Mouse (Mus musculus) myocyte (in vitro differentiated cells): ENCODE results near the gene Zbtb25. TPM values are rescaled to one million over a fixed set of nuclear protein-coding genes. Genes with fewer than 3 reads are reported as not detected.

Experiments
- H3K27me3 ChIP-seq: one replicate; pipeline ENCODE4 v1.6.1; 2011; ENCODE audit not compliant: control insufficient read depth, insufficient read depth, insufficient read length
- H3K36me3 ChIP-seq: one replicate; pipeline ENCODE4 v1.6.1; 2011; ENCODE audit not compliant: control insufficient read depth, insufficient read depth
- H3K4me2 ChIP-seq: one replicate; pipeline ENCODE4 v1.6.1; 2011; ENCODE audit warnings: low read depth, control low read depth
- H3K4me3 ChIP-seq: one replicate; pipeline ENCODE4 v1.5.1; 2011; ENCODE audit warnings: mild to moderate bottlenecking, control low read depth, moderate library complexity
- H3K79me2 ChIP-seq: one replicate; pipeline ENCODE4 v1.6.1; 2011; ENCODE audit not compliant: control insufficient read depth, insufficient read depth
- H3ac ChIP-seq: one replicate; pipeline ENCODE4 v1.6.1; 2011; ENCODE audit not compliant: control insufficient read depth, insufficient read length
- CEBPB ChIP-seq: IDR thresholded peaks from 2 replicates; pipeline ENCODE4 v1.6.1; 2011; ENCODE audit warnings: mild to moderate bottlenecking, moderate library complexity; ENCODE audit not compliant: poor library complexity, insufficient read depth, severe bottlenecking
- E2F4 ChIP-seq: IDR thresholded peaks from one replicate; pipeline ENCODE4 v1.6.1; 2011; ENCODE audit warnings: mild to moderate bottlenecking, control low read depth, moderate library complexity; ENCODE audit not compliant: insufficient read depth
- MAX ChIP-seq: IDR thresholded peaks from one replicate; pipeline ENCODE4 v1.6.1; 2011; ENCODE audit warnings: low read depth, mild to moderate bottlenecking, control low read depth
- MYOD1 ChIP-seq, 3 experiments: IDR thresholded peaks; one replicate each; pipeline ENCODE4 v1.6.1; 2011; ENCODE audit warnings: control low read depth in 2 of 3, low read depth in 2 of 3, mild to moderate bottlenecking in 2 of 3, moderate library complexity in 1 of 3; ENCODE audit not compliant: insufficient read length in 2 of 3, control insufficient read depth in 1 of 3
- MYOG ChIP-seq, 3 experiments: IDR thresholded peaks; one replicate each; pipeline ENCODE4 v1.6.1; 2011; ENCODE audit warnings: control low read depth in 2 of 3, low read depth in 2 of 3, mild to moderate bottlenecking in 2 of 3; ENCODE audit not compliant: insufficient read length in 2 of 3, control insufficient read depth in 1 of 3, insufficient read depth in 1 of 3
- POLR2A ChIP-seq: IDR thresholded peaks from one replicate; pipeline ENCODE4 v1.6.1; 2011; ENCODE audit warnings: low read depth, mild to moderate bottlenecking, control low read depth, moderate library complexity; ENCODE audit not compliant: insufficient read length
- POLR2AphosphoS2 ChIP-seq: IDR thresholded peaks from one replicate; pipeline ENCODE4 v1.6.1; 2011; ENCODE audit warnings: low read depth, control low read depth; ENCODE audit not compliant: insufficient read length
- REST ChIP-seq: IDR thresholded peaks from one replicate; pipeline ENCODE4 v1.6.1; 2011; ENCODE audit warnings: mild to moderate bottlenecking, control low read depth, moderate library complexity; ENCODE audit not compliant: insufficient read depth, insufficient read length
- SRF ChIP-seq: IDR thresholded peaks from one replicate; pipeline ENCODE4 v1.6.1; 2011; ENCODE audit warnings: low read depth; ENCODE audit not compliant: control insufficient read depth, insufficient read length
- TCF12 ChIP-seq: IDR thresholded peaks from one replicate; pipeline ENCODE4 v1.6.1; 2011; ENCODE audit warnings: mild to moderate bottlenecking, control low read depth; ENCODE audit not compliant: poor library complexity, insufficient read depth, severe bottlenecking
- TCF3 ChIP-seq: IDR thresholded peaks from one replicate; pipeline ENCODE4 v1.6.1; 2011; ENCODE audit warnings: low read depth, control low read depth; ENCODE audit not compliant: insufficient read length
- USF1 ChIP-seq: IDR thresholded peaks from one replicate; pipeline ENCODE4 v1.6.1; 2011; ENCODE audit warnings: low read depth, mild to moderate bottlenecking, control low read depth, moderate library complexity
- polyA plus RNA-seq: library from polyadenylated mRNA; unstranded; fragments of >200 nt; fragmentation: generic; extraction: Trizol; gene quantifications from one replicate; pipeline ENCODE4 v1.2.1, GENCODE M21; 2012; ENCODE audit warnings: missing spikeins

Zbtb25 gene
- polyA plus RNA-seq, 1 experiment, result 6.1 TPM

- Histone ChIP-seq H3K36me3 (no peaks in the 10 kb centered on the region), H3K4me3 (peak overlapping the region; percentile 46), H3K4me2 (peak overlapping the region; percentile 86), H3ac (no peak overlapping the region), H3K79me2 (peaks cover 60% of the 10 kb centered on the region), H3K27me3 (no peaks in the 10 kb centered on the region)
- no peak for TF ChIP-seq TCF12
- no peak for TF ChIP-seq MAX
- TF ChIP-seq E2F4, result no peak
- TF ChIP-seq POLR2A, result peak; percentile 23
Measured at GRCm38 (mm10) chr12:76367096-76367995, 2.1 kb downstream of the Zbtb25 start.

- H3K4me2 ChIP-seq, result no peak overlapping the region
- no peaks in the 10 kb centered on the region for H3K36me3 ChIP-seq
Measured at GRCm38 (mm10) chr12:76366276-76366675, 3.1 kb downstream of the Zbtb25 start.

DNA sequence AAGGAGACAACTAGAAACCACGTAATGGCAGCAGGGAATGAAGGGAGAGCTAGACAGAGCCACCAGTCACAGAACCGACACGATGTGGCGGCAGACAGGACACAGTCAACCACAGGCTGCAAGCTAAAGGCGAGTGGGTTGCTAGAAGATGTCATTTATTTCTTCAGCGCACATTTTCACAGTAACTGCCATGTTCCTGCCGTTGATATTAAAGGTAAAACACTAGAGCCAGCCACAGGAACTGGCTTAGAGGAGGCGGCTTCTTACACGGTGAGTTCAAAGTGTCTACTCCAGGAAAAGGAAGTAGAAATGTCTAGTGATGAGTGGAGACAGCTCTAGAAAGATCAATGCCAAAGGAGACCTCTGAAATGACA, 7.1 kb downstream of the Zbtb25 start:
- H3K36me3 ChIP-seq, result no peaks in the 10 kb centered on the region
- H3K27me3 ChIP-seq, result no peaks in the 10 kb centered on the region
- H3ac ChIP-seq, result no peak overlapping the region
- TF ChIP-seq POLR2A, result no peak
- no peak for TF ChIP-seq TCF12
- no peak for TF ChIP-seq SRF
- no peak for TF ChIP-seq REST
- TF ChIP-seq MYOD1 (IDR thresholded peaks at IDR 0.05; ENCODE audit: control insufficient read depth in 1 of 3, insufficient read length in 2 of 3, low read depth in 2 of 3), result no peak
- no peak for TF ChIP-seq POLR2AphosphoS2
- TF ChIP-seq MAX, result no peak
- no peak for TF ChIP-seq CEBPB
- TF ChIP-seq MYOG (IDR thresholded peaks at IDR 0.05; ENCODE audit: control insufficient read depth in 1 of 3, insufficient read depth in 1 of 3, insufficient read length in 2 of 3, low read depth in 2 of 3), result no peak
- H3K79me2 ChIP-seq, result peaks cover 72% of the 10 kb centered on the region
- H3K4me2 ChIP-seq, result no peak overlapping the region
- H3K4me3 ChIP-seq, result no peak overlapping the region

More at GRCm38 (mm10) chr12:76366276-76366675, 3.1 kb downstream of the Zbtb25 start:
- TF ChIP-seq MAX, result no peak
- TF ChIP-seq USF1, result no peak
- no peak for TF ChIP-seq MYOD1 (IDR thresholded peaks at IDR 0.05; ENCODE audit: control insufficient read depth in 1 of 3, insufficient read length in 2 of 3, low read depth in 2 of 3)
- TF ChIP-seq MYOG (IDR thresholded peaks at IDR 0.05; ENCODE audit: control insufficient read depth in 1 of 3, insufficient read depth in 1 of 3, insufficient read length in 2 of 3, low read depth in 2 of 3), result no peak
- TF ChIP-seq REST, result no peak
- no peak for TF ChIP-seq TCF12
- no peak for TF ChIP-seq SRF
- no peak for TF ChIP-seq TCF3
- H3ac ChIP-seq, result no peak overlapping the region
- H3K79me2 ChIP-seq, result peaks cover 53% of the 10 kb centered on the region
- no peaks in the 10 kb centered on the region for H3K27me3 ChIP-seq
- no peak overlapping the region for H3K4me3 ChIP-seq

DNA sequence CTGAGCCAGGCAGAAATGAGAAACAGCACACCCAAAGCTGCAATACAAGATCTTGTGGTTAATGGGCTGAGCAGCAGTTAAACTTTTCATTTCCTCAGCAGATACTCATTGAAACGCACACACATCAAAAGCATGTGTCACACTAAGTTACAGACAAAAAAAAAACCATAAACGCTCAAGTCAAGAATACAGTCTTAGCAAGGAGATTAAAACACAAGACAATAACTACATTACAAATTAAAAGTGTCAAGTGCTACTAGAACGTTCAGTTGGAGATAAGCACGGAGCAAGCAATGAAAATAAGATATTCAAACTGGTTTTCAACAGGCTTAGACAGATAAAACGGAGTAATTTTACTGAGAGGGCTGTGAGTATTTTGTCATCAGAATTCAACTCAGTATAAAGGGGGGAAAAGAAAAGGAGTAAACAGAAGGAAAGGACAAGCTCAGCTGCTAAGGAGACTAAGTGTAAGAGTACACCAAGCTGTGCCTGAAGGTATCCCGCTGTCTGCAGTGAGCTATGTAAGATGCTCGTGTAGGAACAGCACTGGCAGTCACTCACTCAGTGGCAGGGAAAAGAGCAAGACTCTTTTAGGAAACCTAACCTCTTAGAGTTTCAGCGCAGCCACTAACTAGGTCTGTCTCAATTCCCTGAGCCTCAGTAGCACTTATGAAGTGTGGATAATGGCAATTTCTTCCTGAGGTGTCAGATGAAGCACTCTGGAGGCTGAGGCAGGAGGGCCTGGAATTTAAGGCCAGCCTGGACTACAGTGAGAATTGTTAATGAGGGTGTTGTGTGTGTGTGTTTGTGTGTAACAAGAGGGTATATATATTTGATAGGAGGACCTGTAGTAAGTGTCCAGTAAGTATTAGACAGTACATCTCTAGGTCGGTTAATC, 7.7 kb downstream of the Zbtb25 start:
- H3ac ChIP-seq, result no peak overlapping the region
- no peaks in the 10 kb centered on the region for H3K27me3 ChIP-seq
- peaks cover 66% of the 10 kb centered on the region for H3K79me2 ChIP-seq
- no peaks in the 10 kb centered on the region for H3K36me3 ChIP-seq
- no peak overlapping the region for H3K4me3 ChIP-seq
- TF ChIP-seq CEBPB (no peak), POLR2A (no peak), MAX (no peak), MYOD1 (IDR thresholded peaks at IDR 0.05; ENCODE audit: control insufficient read depth in 1 of 3, insufficient read length in 2 of 3, low read depth in 2 of 3) (no peak), REST (no peak), POLR2AphosphoS2 (no peak)
- no peak overlapping the region for H3K4me2 ChIP-seq

GRCm38 (mm10) chr12:76360868-76361267, 8.5 kb downstream of the Zbtb25 start:
- H3K79me2 ChIP-seq, result peaks cover 58% of the 10 kb centered on the region
- no peak overlapping the region for H3K4me3 ChIP-seq
- TF ChIP-seq SRF, result no peak
- no peak overlapping the region for H3K4me2 ChIP-seq
- H3K36me3 ChIP-seq, result no peaks in the 10 kb centered on the region
- H3ac ChIP-seq, result no peak overlapping the region
- H3K27me3 ChIP-seq, result no peaks in the 10 kb centered on the region
